Mouse (Mus musculus) hindbrain, embryonic 14.5 days (tissue): ENCODE results near the gene Morn3. TPM values are rescaled to one million over a fixed set of nuclear protein-coding genes. Genes with fewer than 3 reads are reported as not detected.

Experiments used
- ATAC-seq: fragments of 200-750 bp; cut with Nextera tagmentation; 2 replicates; pipeline ENCODE4 v1.8.0; 2017; ENCODE audit warnings: moderate number of reproducible peaks, mild to moderate bottlenecking, moderate TSS enrichment, moderate library complexity; ENCODE audit not compliant: low FRiP score
- DNase-seq: peaks from one replicate; pipeline ENCODE4 v3.0.0-alpha.2; 2015; ENCODE audit warnings: low spot score
- H3K27ac ChIP-seq: fragments of 300-500 bp; sonication (generic); 2 replicates; pipeline ENCODE4 v1.5.1; 2014; ENCODE audit warnings: mild to moderate bottlenecking, moderate library complexity
- H3K27me3 ChIP-seq: fragments of 300-500 bp; sonication (generic); 2 replicates; pipeline ENCODE4 v1.6.1; 2014; ENCODE audit warnings: mild to moderate bottlenecking, low read length, mixed read lengths; ENCODE audit not compliant: control insufficient read depth, insufficient read depth
- H3K36me3 ChIP-seq: fragments of 300-500 bp; sonication (generic); replicated peaks from 2 replicates; pipeline ENCODE4 v1.6.1; 2014; ENCODE audit not compliant: control insufficient read depth, insufficient read depth
- H3K4me1 ChIP-seq: fragments of 300-500 bp; sonication (generic); replicated peaks from 2 replicates; pipeline ENCODE4 v1.6.1; 2014; ENCODE audit warnings: antibody characterized with exemption, low read length, mixed read lengths; ENCODE audit not compliant: control insufficient read depth, insufficient read depth
- H3K4me2 ChIP-seq: fragments of 300-500 bp; sonication (generic); replicated peaks from 2 replicates; pipeline ENCODE4 v1.6.1; 2014; ENCODE audit warnings: mild to moderate bottlenecking, moderate library complexity
- H3K4me3 ChIP-seq: fragments of 300-500 bp; sonication (generic); replicated peaks from 2 replicates; pipeline ENCODE4 v1.5.1; 2014; ENCODE audit warnings: mild to moderate bottlenecking, low read length
- H3K9ac ChIP-seq: fragments of 300-500 bp; sonication (generic); 2 replicates; pipeline ENCODE4 v1.6.1; 2014
- H3K9me3 ChIP-seq: fragments of 300-500 bp; sonication (generic); 2 replicates; pipeline ENCODE4 v1.6.1; 2016; ENCODE audit warnings: low read length; ENCODE audit not compliant: control insufficient read depth
- WGBS: fragments of 180-500 bp; shearing (Covaris S2); extraction: QIAGEN DNeasy Blood & Tissue Kit; methylation state at CpG from one replicate; pipeline ENCODE4 v1.1.7; 2014; 5-methylcytosine and 5-hydroxymethylcytosine counted together
- polyA plus RNA-seq: library from polyadenylated mRNA; unstranded; fragments of >200 nt; fragmentation: Nextera tagmentation; extraction: Ambion mirVana; gene quantifications from 2 replicates; pipeline ENCODE4 v1.2.1, GENCODE M21; 2014

Gene Morn3
- polyA plus RNA-seq, 1 experiment from 2014 or later: 0.79 TPM

GRCm38 (mm10) chr5:123080041-123080440, 33.2 kb upstream of the Morn3 start:
- Histone ChIP-seq H3K9me3 (no peaks in the 10 kb centered on the region), H3K4me1 (peaks cover 23% of the 10 kb centered on the region), H3K36me3 (no peaks in the 10 kb centered on the region), H3K9ac (no peak overlapping the region), H3K27me3 (no peaks in the 10 kb centered on the region), H3K4me2 (no peak overlapping the region), H3K27ac (no peak overlapping the region), H3K4me3 (no peak overlapping the region)
- ATAC-seq (no peak), DNase-seq (no peak)
- WGBS: 87% methylated on average over 8 of the region's 8 CpGs

GRCm38 (mm10) chr5:123079568-123079967, 32.8 kb upstream of the Morn3 start:
- DNase-seq: no peak
- Histone ChIP-seq H3K27ac (no peak overlapping the region), H3K9me3 (no peaks in the 10 kb centered on the region), H3K36me3 (no peaks in the 10 kb centered on the region), H3K9ac (no peak overlapping the region), H3K27me3 (no peaks in the 10 kb centered on the region), H3K4me3 (no peak overlapping the region), H3K4me1 (peaks cover 23% of the 10 kb centered on the region), H3K4me2 (no peak overlapping the region)
- no peak for ATAC-seq
- 90% methylated on average over 1 of the region's 1 CpGs for WGBS

- no peaks in the 10 kb centered on the region for H3K36me3 ChIP-seq
- no peaks in the 10 kb centered on the region for H3K9me3 ChIP-seq
- peak overlapping the region; percentile 98 for H3K4me2 ChIP-seq
- peak overlapping the region; percentile 73 for H3K9ac ChIP-seq
- ATAC-seq (peak; percentile 87), DNase-seq (peak; percentile 52)
- peak overlapping the region; percentile 65 for H3K27ac ChIP-seq
- H3K27me3 ChIP-seq: no peaks in the 10 kb centered on the region
- WGBS: 4% methylated on average over 32 of the region's 35 CpGs
- H3K4me1 ChIP-seq: peaks cover 23% of the 10 kb centered on the region
- peak overlapping the region; percentile 68 for H3K4me3 ChIP-seq
These were observed 29.8 kb upstream of the Morn3 start for GRCm38 (mm10) chr5:123076419-123077281.

- H3K4me1 ChIP-seq: peaks cover 23% of the 10 kb centered on the region
- H3K27me3 ChIP-seq: no peaks in the 10 kb centered on the region
- peak overlapping the region; percentile 98 for H3K4me2 ChIP-seq
- ATAC-seq (peak; percentile 92), DNase-seq (peak; percentile 96)
- 9% methylated on average over 41 of the region's 45 CpGs for WGBS
- H3K4me3 ChIP-seq: peak overlapping the region; percentile 68
- no peaks in the 10 kb centered on the region for H3K36me3 ChIP-seq
- H3K27ac ChIP-seq: peak overlapping the region; percentile 65
- peak overlapping the region; percentile 73 for H3K9ac ChIP-seq
- no peaks in the 10 kb centered on the region for H3K9me3 ChIP-seq
These were observed 29.0 kb upstream of the Morn3 start for GRCm38 (mm10) chr5:123075576-123076418.

GRCm38 (mm10) chr5:123068714-123069113, 21.9 kb upstream of the Morn3 start:
- Histone ChIP-seq H3K4me3 (no peak overlapping the region), H3K9ac (no peak overlapping the region), H3K27me3 (no peaks in the 10 kb centered on the region), H3K9me3 (no peaks in the 10 kb centered on the region), H3K27ac (no peak overlapping the region), H3K4me1 (no peaks in the 10 kb centered on the region), H3K4me2 (no peak overlapping the region), H3K36me3 (no peaks in the 10 kb centered on the region)
- DNase-seq (no peak), ATAC-seq (no peak)
- WGBS: 88% methylated on average over 2 of the region's 2 CpGs

- no peak within 1 kb of the TSS for H3K9ac ChIP-seq
- ATAC-seq: no peak
- 87% methylated on average over 12 of the region's 12 CpGs for WGBS
These were observed 21.3 kb upstream of the Morn3 start, which contains the start of gene Tmem120b for GRCm38 (mm10) chr5:123068115-123068514. Gene Tmem120b, plus strand, starts transcription at chr5:123068415.

GRCm38 (mm10) chr5:123067395-123067995, 20.7 kb upstream of the Morn3 start:
- peak; percentile 63 for DNase-seq
- no peak for ATAC-seq
- 30% methylated on average over 6 of the region's 6 CpGs for WGBS
- no peak overlapping the region for H3K27ac ChIP-seq
- H3K4me3 ChIP-seq: no peak overlapping the region
- no peaks in the 10 kb centered on the region for H3K27me3 ChIP-seq
- H3K9ac ChIP-seq: no peak overlapping the region
- H3K36me3 ChIP-seq: no peaks in the 10 kb centered on the region
- no peaks in the 10 kb centered on the region for H3K4me1 ChIP-seq
- no peak overlapping the region for H3K4me2 ChIP-seq
- no peaks in the 10 kb centered on the region for H3K9me3 ChIP-seq

More at GRCm38 (mm10) chr5:123068115-123068514, 21.3 kb upstream of the Morn3 start, which contains the start of gene Tmem120b:
- no peaks in the 10 kb centered on the region for H3K4me1 ChIP-seq
- no peaks in the 10 kb centered on the region for H3K9me3 ChIP-seq
- H3K4me3 ChIP-seq: no peak within 1 kb of the TSS
- no peak for DNase-seq
- H3K27me3 ChIP-seq: no peaks in the 10 kb centered on the region
- no peaks in the 10 kb centered on the region for H3K36me3 ChIP-seq
- H3K27ac ChIP-seq: no peak within 1 kb of the TSS
- no peak within 1 kb of the TSS for H3K4me2 ChIP-seq

- H3K4me3 ChIP-seq: no peak overlapping the region
- H3K4me2 ChIP-seq: no peak overlapping the region
- no peak for ATAC-seq
These were observed 17.4 kb upstream of the Morn3 start for GRCm38 (mm10) chr5:123064207-123064606.

GRCm38 (mm10) chr5:123063141-123063540, 16.3 kb upstream of the Morn3 start:
- no peak overlapping the region for H3K9ac ChIP-seq
- H3K4me3 ChIP-seq: no peak overlapping the region
- no peak overlapping the region for H3K27ac ChIP-seq
- no peak for DNase-seq
- H3K4me2 ChIP-seq: no peak overlapping the region
- no peak for ATAC-seq
- H3K27me3 ChIP-seq: no peaks in the 10 kb centered on the region
- H3K4me1 ChIP-seq: no peaks in the 10 kb centered on the region; the same call in 1 of the 2 replicates
- no peaks in the 10 kb centered on the region for H3K36me3 ChIP-seq
- H3K9me3 ChIP-seq: no peaks in the 10 kb centered on the region
- WGBS: 90% methylated on average over 3 of the region's 3 CpGs

More at GRCm38 (mm10) chr5:123064207-123064606, 17.4 kb upstream of the Morn3 start:
- Histone ChIP-seq H3K9me3 (no peaks in the 10 kb centered on the region), H3K9ac (0 out of 2 replicates have a peak overlapping the region, but pooled peaks have one; percentile 14), H3K4me1 (no peaks in the 10 kb centered on the region), H3K36me3 (no peaks in the 10 kb centered on the region), H3K27me3 (no peaks in the 10 kb centered on the region), H3K27ac (no peak overlapping the region)
- 30% methylated on average over 6 of the region's 6 CpGs for WGBS
- peak; percentile 92 for DNase-seq
